In the genomic region with DNA sequence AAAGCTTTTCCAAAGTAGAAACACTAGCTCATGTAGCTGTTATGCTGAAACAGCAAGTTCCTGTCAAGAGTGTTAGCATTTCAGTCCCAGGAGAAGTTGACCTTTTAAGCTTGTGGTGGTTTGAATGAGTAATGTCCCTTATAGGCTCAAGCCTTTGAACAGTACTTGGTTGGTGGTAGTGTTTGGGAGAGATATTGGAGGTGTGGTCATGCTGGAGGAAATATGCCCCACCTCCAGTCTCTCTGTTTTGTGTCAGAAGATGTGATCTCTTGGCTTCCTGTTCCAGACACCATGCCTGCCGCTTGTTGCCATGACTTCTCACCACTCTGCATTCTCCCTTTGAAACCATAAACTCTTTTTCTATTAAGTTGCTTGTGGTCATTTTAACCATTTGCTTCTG, we compare ENCODE assay signal across 12 mouse cellular contexts.
A peak's percentile ranks its signal among the peaks of the same experiment; 100 is the strongest.
DNase-seq lines count a peak whose midpoint lies in the region; ATAC-seq lines count a peak whose summit lies in the region.
"Had no signal": no experiment of that assay in that cellular context is flagged by ENCODE, and none has a peak within 500 bp of the region (broad histone marks: within the 10 kb centered on the region; RNA-seq: fewer than 3 reads in every experiment).

No protein-coding gene starts in this region.

- no peak overlapping the region for H3K9ac ChIP-seq in hindbrain, embryonic 11.5 days (ENCODE audit: low read depth, low read length)
- no peak overlapping the region for H3K9ac ChIP-seq in midbrain, embryonic 14.5 days (replicated peaks; ENCODE audit: low read length)
- H3K9ac ChIP-seq: embryonic facial prominence, embryonic 13.5 days; forebrain, postnatal 0 days had no signal

- H3K4me3 ChIP-seq in hindbrain, embryonic 11.5 days (ENCODE audit: low read depth, low read length) = no peak overlapping the region
- H3K4me3 ChIP-seq in midbrain, embryonic 14.5 days (replicated peaks; ENCODE audit: low read depth, low read length) = no peak overlapping the region
- H3K4me3 ChIP-seq: embryonic facial prominence, embryonic 13.5 days; myocyte had no signal

- no peaks in the 10 kb centered on the region for H3K9me3 ChIP-seq in hindbrain, embryonic 11.5 days (ENCODE audit: control insufficient read depth, low read length)
- H3K9me3 ChIP-seq in midbrain, embryonic 14.5 days (ENCODE audit: control insufficient read depth, low read length) = no peaks in the 10 kb centered on the region
- H3K9me3 ChIP-seq: embryonic facial prominence, embryonic 13.5 days had no signal

- H3K27me3 ChIP-seq in hindbrain, embryonic 11.5 days (ENCODE audit: control insufficient read depth, insufficient read depth, low read length) = no peaks in the 10 kb centered on the region
- no peaks in the 10 kb centered on the region for H3K27me3 ChIP-seq in midbrain, embryonic 14.5 days (ENCODE audit: control insufficient read depth, insufficient read depth, low read length)
- H3K27me3 ChIP-seq: embryonic facial prominence, embryonic 13.5 days had no signal

- H3K4me1 ChIP-seq in hindbrain, embryonic 11.5 days (replicated peaks; ENCODE audit: control insufficient read depth, insufficient read depth, low read length) = no peaks in the 10 kb centered on the region
- H3K4me1 ChIP-seq in midbrain, embryonic 14.5 days (ENCODE audit: control insufficient read depth, insufficient read depth, low read length) = no peaks in the 10 kb centered on the region

- DNase-seq in 416B (ENCODE audit: low read depth) = peak; percentile 97
- DNase-seq in fibroblast of lung, adult 2 months (ENCODE audit: low read depth) = peak; percentile 15
- no peak for DNase-seq in hindbrain, embryonic 11.5 days (ENCODE audit: low spot score)
- no peak for DNase-seq in cerebellum, adult 11 months
- DNase-seq in midbrain, embryonic 14.5 days = no peak
- DNase-seq: forebrain, postnatal 0 days; kidney, adult 8-10 months; right cerebral cortex, postnatal 14 days had no signal

- WGBS in hindbrain, embryonic 11.5 days = 86% methylated on average over 1 of the region's 1 CpGs
- 87% methylated on average over 1 of the region's 1 CpGs for WGBS in midbrain, embryonic 14.5 days

- no peak overlapping the region for H3K4me2 ChIP-seq in hindbrain, embryonic 11.5 days (replicated peaks; ENCODE audit: low read depth, low read length)
- H3K4me2 ChIP-seq in midbrain, embryonic 14.5 days (ENCODE audit: low read length) = no peak overlapping the region
- H3K4me2 ChIP-seq: embryonic facial prominence, embryonic 13.5 days had no signal

- H3K36me3 ChIP-seq in hindbrain, embryonic 11.5 days (ENCODE audit: control insufficient read depth, insufficient read depth, low read length) = no peaks in the 10 kb centered on the region
- H3K36me3 ChIP-seq in midbrain, embryonic 14.5 days (ENCODE audit: control insufficient read depth, insufficient read depth, low read length) = no peaks in the 10 kb centered on the region

- no peak overlapping the region for H3K27ac ChIP-seq in hindbrain, embryonic 11.5 days (ENCODE audit: low read depth, low read length)
- H3K27ac ChIP-seq in midbrain, embryonic 14.5 days (replicated peaks; ENCODE audit: low read depth, low read length) = no peak overlapping the region

- ATAC-seq in CD4-positive, CD25-positive, alpha-beta regulatory T cell, adult 4 months = peak; percentile 95
- ATAC-seq in monocyte, adult 5-6 weeks (replicated peaks; ENCODE audit: insufficient number of reproducible peaks, low FRiP score, low TSS enrichment, poor library complexity, severe bottlenecking) = peak; percentile 99
- ATAC-seq in hindbrain, embryonic 11.5 days (ENCODE audit: low FRiP score) = no peak
- no peak for ATAC-seq in midbrain, embryonic 14.5 days (ENCODE audit: low FRiP score, low TSS enrichment)
- ATAC-seq: forebrain, postnatal 0 days had no signal

Comparison
In these comparisons a context has a peak if more than half of its experiments do, and no peak if none do; other contexts are left out.
1. DNase-seq: peak in 416B (single experiment) and fibroblast of lung, adult 2 months (single experiment); none in hindbrain, embryonic 11.5 days (single experiment), cerebellum, adult 11 months (single experiment) and midbrain, embryonic 14.5 days (single experiment).
2. ATAC-seq: peak in CD4-positive, CD25-positive, alpha-beta regulatory T cell, adult 4 months (single experiment) and monocyte, adult 5-6 weeks (single experiment); none in hindbrain, embryonic 11.5 days (single experiment) and midbrain, embryonic 14.5 days (single experiment).